15 mouse cellular contexts compared by ENCODE assay signal in the genomic region with DNA sequence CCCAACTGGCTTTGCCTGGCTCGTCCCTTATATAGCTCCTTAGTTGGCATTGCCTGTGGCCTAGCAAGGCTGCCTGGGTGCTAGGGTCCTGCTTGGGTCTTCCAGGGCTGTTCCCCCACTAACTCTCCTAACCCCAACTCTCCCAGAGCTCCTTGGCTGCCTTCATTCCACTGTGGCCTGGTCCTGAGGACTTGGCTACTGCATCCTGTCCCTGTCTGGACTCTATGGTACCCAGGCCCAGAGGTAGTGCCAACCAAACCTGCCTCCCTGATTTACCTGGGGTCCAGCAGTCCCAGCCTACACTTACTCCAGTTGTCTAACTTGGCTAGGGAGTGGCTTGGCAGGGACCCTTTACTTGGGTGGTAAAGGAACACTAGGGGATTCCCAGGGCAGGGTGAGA.
DNase-seq lines count a peak whose midpoint lies in the region; ATAC-seq and TF ChIP-seq lines count a peak whose summit lies in the region.
"Had no signal": no experiment of that assay in that cellular context is flagged by ENCODE, and none has a peak within 500 bp of the region (broad histone marks: within the 10 kb centered on the region; RNA-seq: fewer than 3 reads in every experiment).

No protein-coding gene starts in this region.

- peak overlapping the region; percentile 62 for H3K4me2 ChIP-seq in forebrain, embryonic 15.5 days (replicated peaks)
- no peak overlapping the region for H3K4me2 ChIP-seq in limb, embryonic 11.5 days (ENCODE audit: low read depth, severe bottlenecking)
- peak overlapping the region; percentile 53; the same call in 1 of the 2 replicates for H3K4me2 ChIP-seq in neural tube, embryonic 13.5 days

- no peaks in the 10 kb centered on the region for H3K9me3 ChIP-seq in forebrain, embryonic 15.5 days
- no peaks in the 10 kb centered on the region; the same call in 1 of the 2 replicates for H3K9me3 ChIP-seq in limb, embryonic 11.5 days (ENCODE audit: control insufficient read depth, low read length)
- no peaks in the 10 kb centered on the region for H3K9me3 ChIP-seq in neural tube, embryonic 13.5 days
- H3K9me3 ChIP-seq: limb, embryonic 15.5 days had no signal

- H3K4me1 ChIP-seq in forebrain, embryonic 15.5 days, result peaks cover 42% of the 10 kb centered on the region
- H3K4me1 ChIP-seq in limb, embryonic 11.5 days (ENCODE audit: control insufficient read depth, insufficient read depth, low read length), result peaks cover 24% of the 10 kb centered on the region
- H3K4me1 ChIP-seq in neural tube, embryonic 13.5 days (replicated peaks), result peaks cover 63% of the 10 kb centered on the region

- WGBS in forebrain, embryonic 15.5 days, result 76% methylated on average over 1 of the region's 1 CpGs
- 62% methylated on average over 1 of the region's 1 CpGs for WGBS in limb, embryonic 11.5 days
- 67% methylated on average over 1 of the region's 1 CpGs for WGBS in neural tube, embryonic 13.5 days

- H3K27me3 ChIP-seq in forebrain, embryonic 15.5 days, result no peaks in the 10 kb centered on the region
- peaks cover 20% of the 10 kb centered on the region for H3K27me3 ChIP-seq in limb, embryonic 11.5 days (ENCODE audit: control insufficient read depth, insufficient read depth, low read length)
- H3K27me3 ChIP-seq in neural tube, embryonic 13.5 days, result peaks cover 10% of the 10 kb centered on the region; the same call in 1 of the 2 replicates

- peak overlapping the region; percentile 58 for H3K4me3 ChIP-seq in layer of hippocampus, adult 2 months
- H3K4me3 ChIP-seq in forebrain, embryonic 15.5 days, result no peak overlapping the region; the same call in 1 of the 2 replicates
- H3K4me3 ChIP-seq in limb, embryonic 11.5 days (ENCODE audit: low read depth, low read length), result no peak overlapping the region
- H3K4me3 ChIP-seq in neural tube, embryonic 13.5 days, result no peak overlapping the region
- H3K4me3 ChIP-seq: myocyte had no signal

- ATAC-seq in forebrain, embryonic 15.5 days (replicated peaks), result no peak
- ATAC-seq in limb, embryonic 11.5 days (ENCODE audit: insufficient number of reproducible peaks, low FRiP score, low TSS enrichment, low read depth), result no peak
- no peak for ATAC-seq in neural tube, embryonic 13.5 days (ENCODE audit: low read depth)
- no peak for ATAC-seq in megakaryocyte progenitor cell, adult 5-6 weeks (replicated peaks; ENCODE audit: poor library complexity)

- H3K27ac ChIP-seq in layer of hippocampus, adult 2 months, result peak overlapping the region; percentile 97
- peak overlapping the region; percentile 99 for H3K27ac ChIP-seq in forebrain, embryonic 15.5 days (replicated peaks)
- H3K27ac ChIP-seq in limb, embryonic 11.5 days (replicated peaks; ENCODE audit: low read depth, low read length), result no peak overlapping the region
- H3K27ac ChIP-seq in neural tube, embryonic 13.5 days (replicated peaks), result peak overlapping the region; percentile 90

- H3K9ac ChIP-seq in forebrain, embryonic 15.5 days (replicated peaks), result no peak overlapping the region; the same call in 1 of the 2 replicates
- 0 out of 2 replicates have a peak overlapping the region, but pooled peaks have one; percentile 17 for H3K9ac ChIP-seq in limb, embryonic 11.5 days (ENCODE audit: low read length)
- H3K9ac ChIP-seq in neural tube, embryonic 13.5 days, result peak overlapping the region; percentile 62
- H3K9ac ChIP-seq: limb, embryonic 15.5 days had no signal

- no peak for TF ChIP-seq CTCF in layer of hippocampus, adult 2 months (conservative IDR thresholded peaks at IDR 0.05)

- DNase-seq in layer of hippocampus, adult 2 months (ENCODE audit: low spot score in 2 of 2), result no peak
- no peak for DNase-seq in layer of hippocampus, postnatal 14 days (ENCODE audit: low spot score in 2 of 2)
- no peak for DNase-seq in limb, embryonic 11.5 days (ENCODE audit: low spot score)
- DNase-seq in cerebellum, adult 18-20 months, result no peak
- DNase-seq in spleen, adult 18-20 months, result no peak
- DNase-seq: gastrocnemius, postnatal 25 days; kidney, adult 2 months; lung, postnatal 14 days; right cerebral cortex, adult 18-20 months; thymus, postnatal 25 days had no signal

- H3K36me3 ChIP-seq in forebrain, embryonic 15.5 days, result no peaks in the 10 kb centered on the region
- H3K36me3 ChIP-seq in limb, embryonic 11.5 days (ENCODE audit: control insufficient read depth, insufficient read depth, low read length), result no peaks in the 10 kb centered on the region
- H3K36me3 ChIP-seq in neural tube, embryonic 13.5 days, result no peaks in the 10 kb centered on the region
- H3K36me3 ChIP-seq: limb, embryonic 15.5 days had no signal
